Mouse (Mus musculus) forebrain, embryonic 10.5 days (tissue): Measurements from ENCODE around the gene Fbxw9. TPM values are rescaled to one million over a fixed set of nuclear protein-coding genes. Genes with fewer than 3 reads are reported as not detected.

ENCODE experiments used
- DNase-seq: peaks from one replicate; pipeline ENCODE4 v3.0.0-alpha.2; 2017; ENCODE audit warnings: low spot score; ENCODE audit errors: extremely low spot score
- H3K27ac ChIP-seq: fragments of 300-500 bp; sonication (generic); 2 replicates; pipeline ENCODE4 v1.5.1; 2016; ENCODE audit warnings: mild to moderate bottlenecking
- H3K27me3 ChIP-seq: fragments of 300-500 bp; sonication (generic); 2 replicates; pipeline ENCODE4 v1.6.1; 2016; ENCODE audit warnings: mild to moderate bottlenecking; ENCODE audit not compliant: poor library complexity, severe bottlenecking
- H3K36me3 ChIP-seq: fragments of 300-500 bp; sonication (generic); replicated peaks from 2 replicates; pipeline ENCODE4 v1.6.1; 2016; ENCODE audit warnings: mild to moderate bottlenecking, moderate library complexity
- H3K4me1 ChIP-seq: fragments of 300-500 bp; sonication (generic); 2 replicates; pipeline ENCODE4 v1.6.1; 2016
- H3K4me3 ChIP-seq: fragments of 300-500 bp; sonication (generic); 2 replicates; pipeline ENCODE4 v1.5.1; 2016; ENCODE audit warnings: mild to moderate bottlenecking, moderate library complexity
- H3K9me3 ChIP-seq: fragments of 300-500 bp; sonication (generic); 2 replicates; pipeline ENCODE4 v1.6.1; 2016; ENCODE audit warnings: mild to moderate bottlenecking, moderate library complexity
- WGBS: fragments of 180-500 bp; shearing (Covaris S2); methylation state at CpG from one replicate; pipeline ENCODE4 v1.1.7; 2016; 5-methylcytosine and 5-hydroxymethylcytosine counted together
- polyA plus RNA-seq: library from polyadenylated mRNA; unstranded; fragments of >200 nt; fragmentation: Nextera tagmentation; extraction: Ambion mirVana; gene quantifications from 2 replicates; pipeline ENCODE4 v1.2.1, GENCODE M21; 2016

Gene Fbxw9
- polyA plus RNA-seq, 1 experiment from 2014 or later: 26.3 TPM

DNA sequence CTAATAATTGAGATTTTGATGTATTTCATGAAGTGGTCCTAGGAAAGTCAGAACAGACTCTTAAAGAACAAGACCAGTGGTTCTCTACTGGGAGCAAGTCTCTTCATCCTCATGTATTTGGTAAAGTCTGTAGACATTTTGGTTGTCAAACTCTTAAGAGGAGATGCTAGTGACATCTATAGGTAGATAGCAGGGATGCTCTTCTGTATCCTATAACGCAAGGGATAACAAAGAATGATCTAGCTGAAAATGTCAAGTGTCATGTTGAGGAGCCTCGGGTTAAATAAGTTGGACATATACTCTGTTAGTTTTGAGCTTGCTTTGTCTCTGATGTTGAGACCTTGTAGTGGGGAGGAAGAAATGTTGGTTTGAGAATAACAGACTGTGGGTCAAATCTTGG is 31.9 kb upstream of the Fbxw9 start:
- Histone ChIP-seq H3K36me3 (peaks cover 59% of the 10 kb centered on the region), H3K27me3 (no peaks in the 10 kb centered on the region), H3K27ac (peak overlapping the region; percentile 99; the same call in 1 of the 2 replicates), H3K4me1 (peaks cover 44% of the 10 kb centered on the region), H3K9me3 (no peaks in the 10 kb centered on the region), H3K4me3 (peak overlapping the region; percentile 100)
- WGBS: 42% methylated on average over 2 of the region's 2 CpGs
- DNase-seq: no peak

DNA sequence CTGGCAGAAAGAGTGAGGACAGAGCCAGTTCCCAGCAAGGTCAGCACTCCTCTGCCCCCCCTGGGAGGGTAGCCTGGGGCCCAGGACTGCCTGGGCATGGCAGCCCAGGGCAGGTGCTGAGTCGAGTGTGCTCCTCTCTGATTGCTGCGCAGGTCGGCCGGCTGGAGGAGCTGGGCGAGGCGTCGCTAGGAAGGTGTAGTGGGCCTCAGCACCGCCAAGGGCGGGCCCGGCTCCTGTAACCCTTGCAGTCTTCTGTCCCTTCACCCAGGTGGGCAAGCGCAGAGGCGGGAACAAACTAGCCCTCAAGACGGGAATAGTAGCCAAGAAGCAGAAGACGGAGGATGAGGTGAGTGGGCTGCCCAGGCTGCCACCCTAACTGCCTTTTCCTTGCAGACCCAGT is 30.6 kb upstream of the Fbxw9 start:
- H3K9me3 ChIP-seq: no peaks in the 10 kb centered on the region

GRCm38 (mm10) chr8:85032622-85033311 is 27.1 kb upstream of the Fbxw9 start:
- H3K4me3 ChIP-seq: no peak overlapping the region
- H3K4me1 ChIP-seq: peaks cover 38% of the 10 kb centered on the region
- no peak for DNase-seq
- H3K9me3 ChIP-seq: no peaks in the 10 kb centered on the region
- peaks cover 60% of the 10 kb centered on the region for H3K36me3 ChIP-seq
- H3K27ac ChIP-seq: no peak overlapping the region
- no peaks in the 10 kb centered on the region for H3K27me3 ChIP-seq
- WGBS: 89% methylated on average over 4 of the region's 4 CpGs

More for the DNA sequence above, 30.6 kb upstream of the Fbxw9 start:
- peaks cover 59% of the 10 kb centered on the region for H3K36me3 ChIP-seq
- H3K27ac ChIP-seq: no peak overlapping the region
- DNase-seq: no peak
- peak overlapping the region; percentile 100 for H3K4me3 ChIP-seq
- H3K4me1 ChIP-seq: peaks cover 39% of the 10 kb centered on the region
- no peaks in the 10 kb centered on the region for H3K27me3 ChIP-seq
- WGBS: 90% methylated on average over 14 of the region's 14 CpGs

DNA sequence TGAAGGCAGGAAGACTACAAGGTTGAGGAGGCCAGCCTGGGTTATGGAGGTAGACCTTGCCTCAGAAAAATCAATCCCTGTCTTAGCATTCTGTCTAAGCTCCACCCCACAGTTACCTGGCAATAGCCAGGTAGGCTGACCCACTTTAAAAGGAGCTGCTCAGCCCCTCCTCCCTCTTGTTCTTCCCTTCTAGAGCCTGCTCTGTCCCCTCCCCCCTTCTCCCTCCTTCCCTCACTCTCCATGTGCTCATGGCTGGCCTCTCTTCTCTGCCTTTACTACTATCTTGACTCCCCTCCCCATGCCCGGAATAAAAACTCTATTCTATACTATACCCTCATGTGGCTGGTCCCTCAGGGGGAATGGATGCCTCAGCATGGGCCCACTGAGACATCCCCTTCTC is 26.0 kb upstream of the Fbxw9 start:
- Histone ChIP-seq H3K27me3 (no peaks in the 10 kb centered on the region), H3K9me3 (no peaks in the 10 kb centered on the region), H3K4me3 (peak overlapping the region; percentile 87; the same call in 1 of the 2 replicates), H3K36me3 (peaks cover 54% of the 10 kb centered on the region), H3K27ac (no peak overlapping the region), H3K4me1 (peaks cover 38% of the 10 kb centered on the region)
- no peak for DNase-seq
- 69% methylated on average over 1 of the region's 1 CpGs for WGBS

GRCm38 (mm10) chr8:85034764-85035163 is 25.1 kb upstream of the Fbxw9 start:
- peak; percentile 75 for DNase-seq
- H3K4me1 ChIP-seq: peaks cover 40% of the 10 kb centered on the region
- H3K36me3 ChIP-seq: peaks cover 54% of the 10 kb centered on the region
- no peaks in the 10 kb centered on the region for H3K9me3 ChIP-seq
- peak overlapping the region; percentile 99 for H3K27ac ChIP-seq
- H3K27me3 ChIP-seq: no peaks in the 10 kb centered on the region
- peak overlapping the region; percentile 87 for H3K4me3 ChIP-seq
- WGBS: 4% methylated on average over 13 of the region's 13 CpGs

DNA sequence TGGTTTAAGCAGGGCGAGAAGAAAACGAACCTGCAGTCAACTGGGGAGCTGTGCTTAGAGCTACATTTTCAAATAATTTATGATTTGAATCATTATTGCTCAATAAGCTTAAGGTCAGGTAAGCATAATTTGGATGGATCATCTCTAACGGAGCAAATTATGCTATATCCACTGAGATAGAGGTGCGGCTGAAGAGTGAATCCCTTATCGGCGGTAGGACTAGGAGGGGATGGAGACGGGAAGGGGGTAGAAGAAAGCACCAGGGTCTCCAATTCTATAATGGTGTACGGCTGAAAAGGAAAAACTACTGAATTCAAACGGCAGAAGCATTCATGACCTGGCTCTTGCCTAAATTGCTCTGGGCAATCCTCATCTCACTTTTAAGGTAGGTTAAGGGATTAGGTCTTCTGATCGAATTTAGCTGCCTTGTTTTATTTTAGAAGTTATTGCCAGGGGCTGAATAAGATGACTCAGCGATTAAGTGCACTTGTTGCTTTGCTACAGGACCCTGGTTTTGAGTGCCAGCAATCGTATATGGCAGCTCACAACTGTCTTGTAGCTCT is 24.6 kb upstream of the Fbxw9 start:
- Histone ChIP-seq H3K9me3 (no peaks in the 10 kb centered on the region), H3K27me3 (no peaks in the 10 kb centered on the region), H3K4me1 (peaks cover 43% of the 10 kb centered on the region), H3K36me3 (peaks cover 54% of the 10 kb centered on the region), H3K4me3 (peak overlapping the region; percentile 87), H3K27ac (peak overlapping the region; percentile 99)
- 9% methylated on average over 12 of the region's 12 CpGs for WGBS
- peak; percentile 28 for DNase-seq

- no peaks in the 10 kb centered on the region for H3K9me3 ChIP-seq
- H3K36me3 ChIP-seq: peaks cover 54% of the 10 kb centered on the region
- H3K27ac ChIP-seq: peak overlapping the region; percentile 99
- H3K27me3 ChIP-seq: no peaks in the 10 kb centered on the region
- 1% methylated on average over 15 of the region's 15 CpGs for WGBS
- peak overlapping the region; percentile 87 for H3K4me3 ChIP-seq
- H3K4me1 ChIP-seq: peaks cover 43% of the 10 kb centered on the region
- no peak for DNase-seq
These were observed 24.0 kb upstream of the Fbxw9 start for GRCm38 (mm10) chr8:85035728-85036310.

GRCm38 (mm10) chr8:85036381-85036717 is 23.5 kb upstream of the Fbxw9 start:
- peak overlapping the region; percentile 99 for H3K27ac ChIP-seq

DNA sequence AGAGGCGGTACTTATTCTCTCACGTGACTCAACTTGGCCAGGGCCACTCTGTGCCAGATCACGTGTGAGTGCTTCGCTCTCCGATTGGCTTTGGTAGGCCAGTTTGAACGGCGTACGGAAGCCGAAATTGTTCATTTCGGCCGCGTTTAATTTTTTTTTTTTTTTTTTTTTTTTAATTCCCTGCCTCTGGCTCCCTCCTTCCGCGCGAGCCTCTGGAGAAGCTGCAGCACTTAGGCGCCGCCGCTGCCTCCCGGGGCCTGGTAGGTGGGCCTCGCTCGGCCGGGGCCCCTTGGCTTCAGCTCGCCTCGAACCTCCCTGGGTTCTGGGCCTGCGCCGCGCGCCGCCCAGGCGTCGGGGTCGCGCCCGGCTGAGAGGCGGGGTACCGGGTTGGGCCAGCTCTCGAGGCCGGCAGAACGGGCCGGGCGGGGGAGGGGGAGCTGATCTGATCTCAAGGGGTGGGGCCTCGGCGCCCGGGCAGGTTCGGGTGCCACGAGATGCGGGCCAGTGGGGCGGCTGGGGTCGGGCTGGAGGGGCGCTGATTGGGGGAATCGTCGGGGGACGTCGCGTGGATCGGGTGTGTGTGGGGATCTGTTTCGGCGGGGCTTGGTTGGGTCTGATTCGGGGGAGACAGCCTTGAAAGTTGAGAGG is 23.0 kb upstream of the Fbxw9 start, which contains the start of gene Tnpo2:
Gene Tnpo2, plus strand, starts transcription at position 198 of the 648 bp plus-strand sequence.
- Histone ChIP-seq H3K36me3 (peaks cover 55% of the 10 kb centered on the region), H3K27ac (peak within 1 kb of the TSS; percentile 99), H3K4me3 (peak within 1 kb of the TSS; percentile 87), H3K27me3 (no peaks in the 10 kb centered on the region), H3K9me3 (no peaks in the 10 kb centered on the region), H3K4me1 (peaks cover 43% of the 10 kb centered on the region)
- under 1% methylated on average over 59 of the region's 59 CpGs for WGBS
- peak; percentile 88 for DNase-seq

More at GRCm38 (mm10) chr8:85036381-85036717, 23.5 kb upstream of the Fbxw9 start:
- H3K27me3 ChIP-seq: no peaks in the 10 kb centered on the region
- H3K4me3 ChIP-seq: peak overlapping the region; percentile 87
- 0% methylated on average over 9 of the region's 9 CpGs for WGBS
- no peak for DNase-seq
- peaks cover 55% of the 10 kb centered on the region for H3K36me3 ChIP-seq
- peaks cover 43% of the 10 kb centered on the region for H3K4me1 ChIP-seq
- H3K9me3 ChIP-seq: no peaks in the 10 kb centered on the region

DNA sequence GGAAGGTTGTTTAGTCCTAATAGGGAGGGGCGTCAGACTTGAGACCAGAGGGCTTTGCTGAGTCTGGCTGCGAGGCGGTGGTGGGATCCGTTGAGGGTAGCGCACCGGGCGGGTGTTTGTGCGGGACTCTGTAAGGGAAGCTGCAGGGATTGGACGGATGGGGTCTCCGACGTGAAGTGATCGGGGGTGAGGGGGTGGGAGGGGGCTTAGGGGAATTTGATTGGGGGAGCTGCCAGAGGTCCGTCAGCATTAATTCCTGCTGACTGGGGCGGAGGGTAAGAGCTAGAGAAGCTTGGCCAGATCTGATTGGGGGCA is 22.5 kb upstream of the Fbxw9 start:
- WGBS: under 1% methylated on average over 14 of the region's 14 CpGs
- DNase-seq: no peak
- Histone ChIP-seq H3K4me1 (peaks cover 43% of the 10 kb centered on the region), H3K27me3 (no peaks in the 10 kb centered on the region), H3K9me3 (no peaks in the 10 kb centered on the region), H3K36me3 (peaks cover 55% of the 10 kb centered on the region), H3K27ac (peak overlapping the region; percentile 99), H3K4me3 (peak overlapping the region; percentile 87)

DNA sequence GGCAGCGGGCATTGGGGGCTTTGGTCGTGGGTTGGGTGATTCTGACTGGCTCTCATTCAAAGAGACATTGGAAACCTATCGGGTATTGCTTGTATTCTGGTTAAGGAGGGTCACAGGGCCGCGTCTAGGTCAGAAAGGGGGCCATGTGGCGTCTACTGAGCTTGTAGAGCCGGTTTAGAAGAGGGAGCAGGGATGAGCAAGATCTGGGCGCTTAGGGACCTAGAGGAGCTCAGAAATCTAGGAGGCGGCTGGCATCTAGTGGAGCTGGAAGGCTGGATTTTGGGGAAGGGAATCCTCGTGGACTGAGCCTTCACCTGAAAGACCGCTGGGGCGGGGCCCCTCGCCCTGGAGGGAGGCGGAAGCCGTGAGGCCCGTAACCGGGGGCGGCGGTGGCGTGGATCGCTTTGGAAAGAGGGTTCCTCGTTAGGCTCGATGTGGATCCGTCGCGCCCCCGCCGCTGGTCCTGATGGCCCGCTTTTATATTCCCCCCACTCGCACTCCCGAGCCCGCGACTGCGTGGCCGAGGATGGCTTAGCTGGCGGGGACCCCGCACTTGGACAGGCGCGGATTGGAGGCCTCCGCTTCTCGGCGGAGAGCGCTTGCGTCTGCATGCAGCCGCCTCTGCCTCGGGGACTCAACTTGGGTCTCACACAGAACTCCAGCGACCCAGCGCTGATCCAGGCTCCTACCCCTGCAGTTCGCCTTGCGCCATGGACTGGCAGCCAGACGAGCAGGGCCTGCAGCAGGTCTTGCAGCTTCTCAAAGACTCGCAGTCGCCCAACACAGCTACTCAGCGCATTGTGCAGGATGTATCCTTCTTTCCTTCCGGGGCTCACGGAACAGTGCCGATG is 21.9 kb upstream of the Fbxw9 start:
- under 1% methylated on average over 57 of the region's 57 CpGs for whole genome bisulfite sequencing
- peak; percentile 53 for DNase-seq
- H3K27me3 ChIP-seq: no peaks in the 10 kb centered on the region
- no peaks in the 10 kb centered on the region for H3K9me3 ChIP-seq
- H3K4me3 ChIP-seq: peak overlapping the region; percentile 87
- H3K36me3 ChIP-seq: peaks cover 55% of the 10 kb centered on the region
- H3K4me1 ChIP-seq: peaks cover 43% of the 10 kb centered on the region
- peak overlapping the region; percentile 99 for H3K27ac ChIP-seq

DNA sequence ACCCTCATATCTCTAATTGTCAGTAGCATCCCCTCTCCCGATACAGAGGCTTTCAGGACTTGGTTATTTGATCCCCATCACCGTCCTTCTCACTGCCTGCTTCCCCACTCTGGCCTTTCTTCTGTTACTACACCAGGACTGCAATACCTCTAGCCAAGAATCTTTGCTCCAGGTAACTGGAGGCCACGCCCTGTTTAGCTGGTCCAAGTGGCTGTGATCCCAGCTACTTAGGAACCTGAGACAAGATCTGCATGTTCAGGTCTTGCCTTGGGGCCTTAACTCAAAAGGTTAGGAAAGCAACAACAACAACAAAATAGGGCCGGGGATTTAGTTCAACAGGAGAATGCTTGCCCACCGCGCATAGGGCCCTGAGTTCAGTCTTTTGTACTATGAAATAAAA is 16.2 kb upstream of the Fbxw9 start:
- Histone ChIP-seq H3K4me1 (peaks cover 14% of the 10 kb centered on the region), H3K36me3 (peaks cover 97% of the 10 kb centered on the region), H3K4me3 (no peak overlapping the region), H3K27me3 (no peaks in the 10 kb centered on the region), H3K9me3 (no peaks in the 10 kb centered on the region), H3K27ac (no peak overlapping the region)
- DNase-seq: no peak
- WGBS: 93% methylated on average over 6 of the region's 6 CpGs
